Mouse (Mus musculus) large intestine, adult 2 months (tissue): ENCODE results near the gene Tprkb. TPM values are rescaled to one million over a fixed set of nuclear protein-coding genes. Genes with fewer than 3 reads are reported as not detected.
"Not testable (repeated sequence)": the region's sequence is repeated elsewhere in the genome, so short reads cannot be mapped to it uniquely, and the experiment has no call there.

Experiments used
- DNase-seq: peaks from one replicate; pipeline ENCODE4 v3.0.0-alpha.2; 2012; ENCODE audit warnings: low read depth, low spot score
- whole genome bisulfite sequencing: fragments of 180-500 bp; shearing (Covaris S2); methylation state at CpG from one replicate; pipeline ENCODE4 v1.1.7; 2018; 5-methylcytosine and 5-hydroxymethylcytosine counted together
- polyA plus RNA-seq: library from polyadenylated mRNA; depleted of rRNA; stranded (reverse); fragments of >200 nt; gene quantifications from 2 replicates; pipeline ENCODE4 v1.2.3, GENCODE M21; 2012

Tprkb gene
- polyA plus RNA-seq, 1 experiment, result 13.8 TPM

DNA sequence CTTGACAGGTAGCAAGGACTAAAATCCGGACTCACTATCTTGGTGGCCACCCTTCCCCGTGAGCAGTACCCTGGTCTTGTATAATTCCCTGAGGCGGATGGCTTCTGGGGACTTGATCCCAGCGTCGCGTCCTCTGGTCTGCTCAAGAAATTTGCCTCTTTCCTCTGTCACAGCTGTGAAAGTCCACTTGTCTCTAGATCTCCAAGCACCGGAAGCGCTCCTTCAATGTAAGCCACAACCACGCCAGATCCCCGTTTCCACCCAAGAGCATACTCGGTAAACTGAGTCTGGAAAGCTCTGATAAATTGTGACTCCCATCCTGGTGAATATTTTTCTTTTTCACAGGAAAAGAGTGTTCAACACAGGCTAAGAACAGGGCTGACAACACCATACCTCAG is 3.5 kb downstream of the Tprkb start:
- 3% methylated on average over 11 of the region's 11 CpGs for WGBS
- DNase-seq, result no peak

DNA sequence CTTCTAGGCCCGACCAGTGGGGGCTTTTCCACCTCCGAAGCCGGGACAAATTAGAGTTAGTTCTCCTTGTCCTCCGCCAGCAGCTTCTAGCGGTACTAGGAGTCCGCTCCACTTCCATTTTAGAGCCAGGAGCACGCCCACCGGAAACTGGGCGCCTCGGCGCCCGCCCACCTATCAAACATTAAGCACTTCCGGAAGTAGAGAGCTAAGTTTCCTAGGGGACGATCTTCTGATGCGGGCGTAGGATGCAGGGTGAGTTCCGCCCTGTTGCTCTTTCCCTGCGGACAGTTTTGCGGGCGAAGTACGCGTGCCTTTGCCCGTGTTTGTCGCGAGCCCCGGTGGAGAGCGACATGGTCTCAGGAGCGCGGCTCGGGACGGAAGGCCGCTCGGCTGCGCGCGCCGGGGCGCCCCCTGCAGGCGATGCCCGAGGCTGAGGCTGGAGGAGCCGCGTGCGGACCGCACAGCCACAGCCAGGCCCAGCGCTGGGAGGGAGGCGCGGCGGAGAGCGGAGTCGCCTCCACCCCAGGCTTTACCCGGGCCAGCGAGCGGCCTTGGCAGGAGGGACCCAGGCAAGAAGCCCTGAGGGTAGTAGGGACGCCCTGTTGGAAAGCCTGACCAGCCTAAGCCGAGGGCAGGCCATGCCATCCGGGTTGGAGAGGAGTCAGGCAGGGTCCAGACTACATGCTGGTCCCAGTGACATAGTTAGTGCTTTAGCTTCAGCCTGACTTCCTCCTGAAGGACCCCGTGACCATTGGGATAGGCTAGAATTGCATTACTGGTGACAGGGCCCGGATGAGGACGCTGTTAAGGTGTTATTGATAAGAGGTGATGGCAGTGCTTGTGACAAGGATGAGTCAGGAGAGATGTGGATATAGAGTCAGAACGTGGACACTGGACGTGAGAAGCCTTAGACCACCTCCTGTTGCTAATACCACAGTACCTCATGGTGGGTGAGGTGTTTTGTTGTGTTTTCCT is 4.2 kb downstream of the Tprkb start, which contains the start of gene Nat8f1:
Gene Nat8f1 (minus strand): TSS at position 149 of the 975 bp plus-strand sequence.
- under 1% methylated on average over 61 of the region's 61 CpGs for WGBS
- peak; percentile 63 for DNase-seq

DNA sequence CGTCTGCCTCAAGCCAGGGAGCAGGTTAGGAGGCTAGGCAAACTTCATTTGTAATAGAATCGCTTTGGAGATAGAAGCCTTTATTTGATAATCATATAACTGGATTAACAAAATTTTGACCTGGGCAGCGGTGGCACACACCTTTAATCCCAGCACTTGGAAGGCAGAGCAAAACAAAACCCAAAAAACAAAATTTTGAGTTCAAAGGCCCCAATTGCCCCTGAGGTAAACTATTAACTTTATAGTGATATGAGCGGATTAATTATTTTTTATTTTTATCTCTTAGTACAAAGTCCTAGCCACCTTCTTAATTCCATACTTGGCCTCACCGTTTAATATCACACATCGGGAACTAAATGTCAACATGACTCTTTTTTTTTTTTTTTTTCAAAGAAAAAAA is 4.9 kb downstream of the Tprkb start:
- DNase-seq, result no peak
- WGBS, result 52% methylated on average over 6 of the region's 6 CpGs

DNA sequence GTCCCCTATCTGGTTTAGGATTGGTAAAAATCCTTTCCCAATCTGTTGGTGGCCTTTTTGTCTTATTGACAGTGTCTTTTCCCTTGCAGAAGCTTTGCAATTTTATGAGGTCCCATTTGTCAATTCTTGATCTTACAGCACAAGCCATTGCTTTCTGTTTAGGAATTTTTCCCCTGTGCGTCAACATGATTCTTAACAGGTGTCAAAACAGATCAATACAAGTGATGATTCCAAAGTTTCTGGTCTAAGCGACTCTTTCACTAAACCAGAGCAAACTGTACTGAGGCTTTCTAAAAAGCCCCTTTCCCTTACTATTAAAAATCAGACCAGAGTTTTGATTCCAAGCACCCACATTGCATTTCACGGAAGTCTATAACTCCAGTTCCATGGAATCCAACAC is 6.7 kb downstream of the Tprkb start:
- DNase-seq, result not testable (repeated sequence)
- WGBS, result 97% methylated on average over 3 of the region's 3 CpGs

DNA sequence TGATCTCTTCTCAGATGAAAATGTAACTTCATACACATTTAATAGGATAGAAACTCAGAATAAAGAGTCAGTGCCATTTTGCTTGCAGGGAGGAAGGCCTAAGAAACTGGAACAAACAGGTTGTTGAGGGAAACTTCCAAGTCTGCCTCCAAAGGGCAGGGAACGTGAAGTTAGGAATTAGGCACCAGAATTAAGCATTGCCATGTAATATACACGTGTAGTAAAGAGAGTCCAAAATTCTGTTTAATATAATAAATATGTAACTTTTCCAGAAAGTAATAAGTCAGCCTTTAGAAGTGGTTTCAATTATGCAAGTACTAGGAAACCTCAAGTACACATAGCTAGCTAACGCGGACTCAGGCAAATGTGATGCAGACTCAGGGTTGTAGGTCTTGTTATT is 7.7 kb downstream of the Tprkb start:
- DNase-seq, result no peak
- 88% methylated on average over 4 of the region's 4 CpGs for WGBS

DNA sequence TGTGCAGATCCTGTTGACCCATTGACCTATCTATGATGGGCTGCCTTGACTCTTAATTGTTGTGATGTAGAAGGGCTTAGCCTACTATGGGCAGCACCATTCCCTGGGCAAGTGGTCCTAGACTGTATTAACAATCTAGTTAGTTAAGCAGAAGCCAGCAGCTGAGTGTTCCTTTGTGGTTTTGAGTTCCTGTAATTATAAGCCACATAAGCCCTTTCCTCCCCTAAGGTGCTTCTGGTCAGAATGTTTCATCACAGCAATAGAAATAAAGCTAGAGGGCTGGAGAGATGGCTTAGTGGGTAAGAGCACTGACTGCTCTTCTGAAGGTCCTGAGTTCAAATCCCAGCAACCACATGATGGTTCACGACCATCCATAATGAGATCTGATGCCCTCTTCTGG is 12.0 kb downstream of the Tprkb start:
- DNase-seq, result no peak
- WGBS, result 90% methylated on average over 1 of the region's 1 CpGs

DNA sequence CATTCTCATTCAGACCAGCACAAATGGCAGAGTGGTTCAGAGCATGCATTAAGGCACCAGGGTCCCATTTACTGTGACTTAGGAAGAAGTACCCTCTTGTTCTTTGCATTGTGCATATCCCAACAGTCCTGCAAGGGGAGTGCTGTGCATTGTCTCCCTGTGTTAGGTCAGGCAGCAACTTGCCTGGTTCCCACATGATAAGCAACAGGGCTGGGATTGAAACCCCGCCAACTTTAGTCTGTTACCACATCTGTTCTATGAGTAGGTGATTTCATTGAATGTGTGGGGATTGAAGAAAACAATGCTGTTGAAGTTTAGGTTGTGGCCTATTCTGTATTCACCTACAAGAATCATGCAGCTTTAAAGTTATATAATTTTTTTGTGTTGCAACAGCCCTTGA is 15.0 kb downstream of the Tprkb start:
- WGBS, result 92% methylated on average over 1 of the region's 1 CpGs
- no peak for DNase-seq

DNA sequence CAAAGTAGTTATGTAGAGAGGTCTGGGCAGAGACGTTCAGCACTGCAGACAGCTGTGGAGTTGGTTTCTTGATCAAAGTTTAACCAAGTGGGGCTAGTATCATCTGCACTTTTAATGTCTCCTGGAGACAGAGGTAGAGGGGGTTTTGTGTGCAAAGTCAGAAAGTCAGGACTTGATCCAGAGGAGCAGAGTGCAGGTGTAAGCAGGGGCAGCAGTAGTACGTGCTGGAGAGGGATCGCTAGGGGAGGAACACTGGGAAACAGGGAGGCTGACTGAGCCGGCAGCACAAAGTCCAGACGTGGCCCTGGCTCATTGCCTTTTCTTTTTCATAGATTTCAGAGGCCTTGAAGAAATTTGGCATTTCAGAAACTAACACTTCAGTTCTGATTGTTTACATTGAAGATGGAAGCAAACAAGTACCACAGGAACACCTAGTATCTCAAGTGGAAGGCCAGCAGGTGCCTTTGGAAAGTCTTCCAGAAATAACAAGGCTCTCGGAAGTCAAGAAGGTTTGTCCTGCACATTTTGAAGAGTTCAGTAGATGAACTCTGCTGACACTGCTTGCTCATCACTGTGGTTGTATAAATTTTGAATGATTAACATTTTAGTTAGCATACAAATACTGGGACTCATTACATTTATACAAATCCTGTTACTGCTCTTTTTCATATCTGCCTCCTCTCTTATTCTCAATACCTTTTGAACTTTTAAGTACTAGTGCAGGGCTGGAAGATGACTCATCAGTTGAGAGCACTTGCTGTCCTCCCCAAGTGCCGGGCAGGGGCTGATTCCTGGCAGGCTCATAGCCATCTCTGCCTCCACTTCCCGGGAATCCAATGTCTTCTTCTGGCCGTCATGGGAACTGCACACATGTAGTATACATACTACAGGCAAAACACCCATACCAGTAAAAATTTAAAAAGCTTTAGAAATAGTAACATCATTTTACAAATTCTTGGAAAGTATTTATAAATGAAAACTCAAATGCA is 16.1 kb downstream of the Tprkb start:
- 89% methylated on average over 9 of the region's 9 CpGs for WGBS
- no peak for DNase-seq

DNA sequence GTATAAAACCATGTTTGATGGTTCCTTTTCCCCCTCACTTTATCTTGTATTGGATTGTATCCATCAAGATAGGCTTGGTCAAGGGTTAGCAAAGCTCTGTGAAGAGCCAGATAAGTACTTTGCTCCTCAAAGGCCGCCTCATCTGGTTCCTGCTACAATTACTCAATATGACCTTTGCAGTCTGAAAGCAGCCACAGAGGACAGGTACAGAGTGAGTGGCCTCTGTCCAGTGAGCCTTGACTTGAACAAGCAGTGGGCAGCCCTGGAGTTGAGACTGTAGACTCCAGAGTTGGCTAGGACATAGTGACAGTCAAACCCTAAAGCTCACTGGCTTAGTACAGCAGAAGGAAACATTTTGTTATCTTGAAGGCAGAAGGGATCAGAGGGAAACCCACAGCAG is 17.6 kb downstream of the Tprkb start:
- WGBS, result 78% methylated on average over 1 of the region's 1 CpGs
- no peak for DNase-seq

DNA sequence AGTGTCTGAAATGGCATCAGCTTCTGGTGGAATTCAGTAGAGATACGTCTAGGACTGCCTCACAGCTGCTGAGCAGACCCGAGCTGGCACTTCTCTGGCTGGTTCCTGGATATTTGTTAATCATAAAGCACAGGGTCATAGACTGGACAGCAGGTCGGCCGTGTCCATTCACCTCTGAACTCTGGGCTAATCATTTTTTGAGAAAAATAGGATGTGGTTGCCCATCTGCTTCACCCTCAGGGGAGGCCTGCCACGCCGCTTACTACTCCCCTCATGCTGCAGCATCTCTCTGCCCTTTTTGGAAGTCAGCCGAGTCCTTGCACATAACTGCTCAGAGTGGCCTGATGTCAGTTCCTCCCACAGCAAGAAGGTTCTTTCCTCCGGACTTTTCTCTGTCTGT is 22.4 kb downstream of the Tprkb start:
- DNase-seq, result no peak
- WGBS, result 73% methylated on average over 8 of the region's 8 CpGs

DNA sequence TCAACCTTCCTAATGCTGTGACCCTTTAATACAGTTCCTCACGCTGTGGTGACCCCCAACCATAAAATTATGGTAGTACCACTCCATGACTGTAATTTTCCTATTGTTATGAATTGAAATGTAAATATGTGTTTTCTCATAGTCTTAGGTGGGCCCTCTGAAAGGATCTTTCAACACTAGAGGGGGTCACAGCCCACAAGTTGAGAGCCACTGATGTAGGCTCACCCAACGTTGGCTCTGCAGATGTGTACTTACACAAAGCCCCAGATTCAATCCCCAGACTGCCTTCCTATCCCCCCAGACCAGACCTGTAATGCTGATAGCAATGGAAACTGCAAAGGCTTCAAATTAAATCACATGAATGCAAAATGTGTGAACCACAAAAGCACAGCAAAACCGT is 24.0 kb downstream of the Tprkb start:
- no peak for DNase-seq
- WGBS, result 83% methylated on average over 3 of the region's 3 CpGs

DNA sequence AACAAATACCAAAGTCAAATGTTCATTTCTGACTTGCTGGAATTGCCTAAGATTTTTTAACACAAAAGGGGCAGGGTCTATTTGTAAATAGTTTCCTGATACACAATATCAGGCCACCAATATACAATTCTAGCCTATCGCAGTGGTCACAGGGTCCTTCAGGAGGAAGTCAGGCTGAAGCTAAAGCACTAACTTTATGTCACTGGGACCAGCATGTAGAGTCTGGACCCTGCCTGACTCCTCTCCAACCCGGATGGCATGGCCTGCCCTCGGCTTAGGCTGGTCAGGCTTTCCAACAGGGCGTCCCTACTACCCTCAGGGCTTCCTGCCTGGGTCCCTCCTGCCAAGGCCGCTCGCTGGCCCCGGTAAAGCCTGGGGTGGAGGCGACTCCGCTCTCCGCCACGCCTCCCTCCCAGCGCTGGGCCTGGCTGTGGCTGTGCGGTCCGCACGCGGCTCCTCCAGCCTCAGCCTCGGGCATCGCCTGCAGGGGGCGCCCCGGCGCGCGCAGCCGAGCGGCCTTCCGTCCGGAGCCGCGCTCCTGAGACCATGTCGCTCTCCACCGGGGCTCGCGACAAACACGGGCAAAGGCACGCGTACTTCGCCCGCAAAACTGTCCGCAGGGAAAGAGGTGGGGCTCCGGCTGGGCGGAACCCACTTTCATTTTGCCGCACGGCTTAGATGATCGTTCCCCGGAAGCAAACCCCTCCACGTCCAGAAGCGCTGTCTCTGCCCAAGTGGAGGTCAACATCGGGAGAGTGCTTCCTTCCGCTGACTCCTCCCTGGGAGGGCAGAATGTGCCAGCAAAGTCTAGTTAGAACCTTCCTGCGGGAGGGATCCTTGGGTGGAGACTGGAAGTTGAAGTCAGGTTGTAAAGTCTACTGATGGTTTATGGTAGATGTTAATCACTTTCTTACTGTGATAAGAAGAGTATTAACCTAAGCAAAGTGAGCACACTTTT is 25.1 kb downstream of the Tprkb start:
- WGBS, result under 1% methylated on average over 50 of the region's 50 CpGs
- DNase-seq, result peak; percentile 95

DNA sequence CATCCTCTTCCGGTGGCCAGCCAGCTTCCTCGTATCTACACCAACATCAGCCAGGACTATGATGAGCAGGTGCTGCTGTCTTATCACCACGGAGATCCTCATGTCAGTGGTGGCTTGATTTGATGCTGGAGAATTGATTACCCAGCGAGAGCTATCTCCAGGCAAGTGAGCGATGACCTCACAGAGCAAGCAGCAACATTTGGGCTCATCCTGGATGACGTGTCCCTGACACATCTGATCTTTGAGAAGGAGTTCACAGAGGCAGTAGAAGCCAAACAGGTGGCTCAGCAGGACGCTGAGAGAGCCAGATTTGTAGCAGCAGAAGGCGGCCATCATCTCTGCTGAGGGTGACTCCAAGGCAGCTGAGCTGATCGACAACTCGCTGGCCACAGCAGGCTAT is 27.0 kb downstream of the Tprkb start:
- 84% methylated on average over 10 of the region's 10 CpGs for WGBS

DNA sequence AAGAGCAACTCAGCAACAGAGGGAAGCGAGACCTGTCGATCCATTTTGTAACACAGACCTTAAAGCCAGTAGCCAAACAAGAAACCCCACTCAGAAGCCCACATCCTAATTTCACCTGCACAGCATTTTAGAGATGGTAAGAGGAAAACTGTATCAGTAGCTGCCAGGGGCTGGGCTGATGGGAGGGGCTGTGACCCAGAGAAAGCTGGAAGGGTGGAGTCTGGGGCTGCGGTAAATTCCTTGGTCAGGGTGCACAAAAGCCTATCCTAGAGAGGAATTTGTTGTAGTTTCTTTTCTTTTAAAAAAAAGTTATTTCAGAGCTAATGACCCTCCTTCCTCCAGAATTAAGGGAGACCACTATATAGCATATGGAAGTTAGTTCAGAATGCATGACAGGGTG is 30.8 kb downstream of the Tprkb start:
- DNase-seq, result no peak
- 97% methylated on average over 3 of the region's 3 CpGs for WGBS

More for the DNA sequence above, 27.0 kb downstream of the Tprkb start:
- DNase-seq, result no peak

DNA sequence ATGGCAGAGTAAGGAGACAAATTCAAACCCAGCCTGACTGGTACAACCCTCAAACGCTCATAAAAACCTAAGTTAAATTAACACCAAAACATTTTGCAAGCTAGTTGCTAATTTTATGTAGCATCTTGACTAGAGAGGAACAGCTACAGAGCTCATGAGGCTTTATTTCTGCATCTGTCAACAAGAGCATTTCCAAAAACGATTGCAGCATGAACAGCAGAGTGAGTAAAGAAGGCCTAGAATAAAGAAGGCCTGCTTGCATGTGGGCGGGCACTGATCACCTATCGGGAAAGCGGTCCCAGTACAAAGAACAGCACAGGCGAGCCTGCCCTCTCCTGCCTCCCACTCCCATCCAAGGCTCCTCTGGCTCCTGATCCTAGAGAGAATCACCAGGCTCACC is 36.9 kb downstream of the Tprkb start:
- DNase-seq, result no peak
- WGBS, result 84% methylated on average over 6 of the region's 6 CpGs

DNA sequence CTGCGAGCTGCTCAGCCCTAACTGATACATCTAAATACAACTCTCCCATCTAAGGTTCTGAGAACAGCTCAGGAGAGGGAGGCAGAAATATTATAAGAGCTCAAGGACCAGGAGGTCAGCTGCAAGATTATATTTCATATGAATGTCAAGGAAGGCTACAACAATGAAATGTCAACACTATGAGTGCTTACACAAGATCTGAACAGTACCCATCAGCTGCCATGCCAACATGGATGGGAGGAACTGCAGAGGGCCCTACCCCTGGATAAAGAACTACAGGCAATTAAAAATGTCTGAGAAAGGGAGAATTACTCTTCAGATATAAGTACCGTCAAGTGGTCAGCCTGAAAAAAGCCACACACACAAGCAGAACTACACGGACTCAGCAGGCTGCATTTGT is 45.9 kb downstream of the Tprkb start:
- WGBS, result 77% methylated on average over 3 of the region's 3 CpGs
- DNase-seq, result no peak

DNA sequence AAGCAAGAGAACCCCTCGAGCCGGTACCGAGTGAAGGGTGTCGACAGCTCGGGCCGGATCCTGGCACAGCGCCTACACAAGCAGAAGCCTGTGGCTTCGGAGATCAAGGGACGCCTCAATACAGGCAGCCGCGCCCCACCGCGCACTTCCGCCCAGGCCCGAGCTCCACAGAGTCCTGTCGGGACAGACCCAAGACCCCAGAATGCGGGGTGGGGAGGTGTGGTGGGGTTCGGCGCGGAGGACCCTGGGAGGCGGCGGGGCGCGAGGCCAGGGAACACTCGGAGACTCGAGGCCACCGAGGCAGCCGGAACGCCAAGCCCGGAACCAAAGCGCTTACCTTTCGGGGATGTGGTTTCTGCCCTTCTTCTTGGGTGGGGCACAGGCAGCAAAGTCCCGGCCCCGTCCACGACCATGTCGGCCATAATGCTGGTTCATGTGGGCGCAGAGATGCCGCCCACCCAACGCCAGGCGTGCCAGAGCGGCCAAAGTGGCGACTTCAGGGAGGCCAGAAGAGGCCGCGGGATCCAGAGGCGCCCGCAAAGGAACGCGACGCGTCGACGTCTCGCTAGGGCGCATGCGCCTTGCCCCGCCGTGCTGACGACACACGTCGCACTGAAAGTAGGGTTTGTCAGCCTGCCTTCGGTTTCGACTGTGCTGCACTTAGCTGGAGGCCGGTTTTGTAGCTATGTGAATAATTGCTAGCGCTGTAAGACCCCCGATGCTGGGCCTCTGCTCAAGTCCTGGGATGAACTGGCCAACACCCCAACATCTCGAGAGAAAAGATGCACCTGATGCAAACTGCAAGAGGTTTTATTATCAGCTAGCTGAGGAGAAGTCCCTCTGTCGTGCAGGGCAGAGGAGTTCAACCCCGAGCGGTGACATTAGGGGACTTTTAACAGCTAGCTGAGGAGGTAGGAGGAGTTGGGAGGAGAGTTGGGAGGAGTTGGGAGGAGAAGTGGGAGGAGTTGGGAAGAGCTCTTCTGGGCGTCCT is 49.7 kb downstream of the Tprkb start, which contains the start of gene Dusp11:
Gene Dusp11 (minus strand): TSS at position 567 of the 991 bp plus-strand sequence.
- DNase-seq, result peak; percentile 72
- WGBS, result under 1% methylated on average over 70 of the region's 70 CpGs

DNA sequence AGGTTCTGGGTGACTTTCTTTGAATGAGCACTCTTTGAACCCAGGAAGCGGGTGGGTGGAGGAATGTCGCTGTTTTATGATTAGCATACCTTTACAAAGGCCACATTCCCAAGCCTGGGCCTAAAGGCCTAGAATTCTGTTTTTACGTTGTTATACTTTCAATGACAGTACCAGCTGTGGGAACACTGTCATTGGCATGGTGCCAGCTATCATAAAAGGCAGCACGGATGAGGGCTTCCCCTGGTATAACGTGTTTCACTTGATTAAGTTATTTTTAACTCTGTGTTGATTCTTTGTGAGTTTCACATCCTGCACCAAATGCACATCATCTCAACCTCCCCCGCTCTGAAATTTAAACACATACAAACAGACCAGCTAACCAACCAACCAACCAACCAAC is 54.4 kb downstream of the Tprkb start:
- 18% methylated on average over 6 of the region's 6 CpGs for WGBS
- DNase-seq, result not testable (repeated sequence)
